Mouse (Mus musculus) C3H10T1/2 (cell line): ENCODE data around the gene Cyp2b23. TPM values are rescaled to one million over a fixed set of nuclear protein-coding genes. Genes with fewer than 3 reads are reported as not detected.

Experiments used
- polyA plus RNA-seq, 2 experiments: library from polyadenylated mRNA; unstranded; fragments of >200 nt; fragmentation: generic; extraction: Trizol; gene quantifications; one replicate each; pipeline ENCODE4 v1.2.1; 2012; ENCODE audit warnings: missing spikeins in 2 of 2

Gene Cyp2b23
- not detected for polyA plus RNA-seq

DNA sequence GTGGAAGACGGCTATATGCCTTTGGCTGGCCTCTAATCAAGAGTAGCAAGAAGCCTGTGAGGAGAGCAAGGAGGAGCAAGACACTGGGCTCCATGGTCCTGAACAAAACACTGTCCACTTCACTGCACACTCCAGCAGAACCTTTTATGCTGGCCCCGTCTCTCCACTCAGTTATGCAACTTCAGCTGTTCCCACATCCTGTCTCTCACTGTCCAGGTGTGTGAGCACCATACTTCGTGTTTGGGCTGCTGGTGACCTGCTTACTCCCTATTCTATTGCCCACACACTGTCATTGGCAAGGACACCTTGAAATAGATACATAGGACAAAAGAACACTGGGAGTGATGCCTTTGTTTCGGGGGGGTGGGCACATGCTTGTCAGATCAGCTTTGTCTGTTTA is at the start of gene Cyp2b23:
TSS of gene Cyp2b23 (minus strand) at position 101 of the 400 bp plus-strand sequence.

DNA sequence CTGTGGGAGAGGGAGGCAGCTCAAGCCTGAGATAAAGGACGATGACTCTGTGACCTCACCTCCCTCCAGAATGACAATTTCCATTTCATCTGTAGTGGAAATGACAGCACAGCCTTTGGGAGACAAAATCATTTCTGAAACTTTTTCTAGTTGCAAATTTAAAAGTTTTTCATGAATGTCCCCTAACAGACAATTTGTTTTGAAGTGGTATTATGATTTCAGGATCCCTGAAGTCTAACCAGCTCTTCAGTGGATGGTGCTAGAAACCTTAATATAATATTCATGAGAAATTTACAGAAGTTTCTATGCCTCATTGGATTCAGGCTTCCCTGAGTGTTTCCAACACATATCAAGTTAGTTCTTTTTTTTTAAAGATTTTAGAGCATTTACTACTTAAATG is 67.9 kb downstream of the Cyp2b23 start, which contains the start of gene Vmn1r185:
TSS of gene Vmn1r185 (minus strand) at position 101 of the 400 bp plus-strand sequence.

Other genes starting within 250 kb of the Cyp2b23 start
- gene Nlrp9a, start 151.4 kb downstream of the Cyp2b23 start, polyA plus RNA-seq: not detected
- not detected for gene Vmn1r185, start 68.0 kb downstream of the Cyp2b23 start, polyA plus RNA-seq
- not detected for gene Cyp2b19, start 70.7 kb upstream of the Cyp2b23 start, polyA plus RNA-seq
- gene Cyp2g1, start 122.5 kb upstream of the Cyp2b23 start, polyA plus RNA-seq: not detected
- gene Cyp2a5, start 148.9 kb upstream of the Cyp2b23 start, polyA plus RNA-seq: not detected